Mouse (Mus musculus) kidney, postnatal 36 days (tissue): ENCODE results near the gene Nop58.
A peak's percentile ranks its signal among the peaks of the same experiment; 100 is the strongest.
"Not testable (repeated sequence)": the region's sequence is repeated elsewhere in the genome, so short reads cannot be mapped to it uniquely, and the experiment has no call there.

ENCODE experiments used
- DNase-seq, 2 experiments: peaks; one replicate each; pipeline ENCODE4 v3.0.0; 2021 to 2022; ENCODE audit warnings: mixed read lengths in 2 of 2

Gene Nop58

GRCm38 (mm10) chr1:59684819-59685755 lies at the start of gene Nop58:
TSS of gene Nop58 (plus strand) at chr1:59684971.
- peak; percentile 91 to 96 for DNase-seq

- DNase-seq = no peak
These were observed 48.4 kb upstream of the Nop58 start for GRCm38 (mm10) chr1:59636349-59636748.

GRCm38 (mm10) chr1:59638371-59638770 lies 46.4 kb upstream of the Nop58 start:
- DNase-seq = no peak

GRCm38 (mm10) chr1:59642488-59642887 lies 42.3 kb upstream of the Nop58 start:
- no peak for DNase-seq

- DNase-seq = not testable (repeated sequence)
These were observed 38.3 kb upstream of the Nop58 start for GRCm38 (mm10) chr1:59646502-59646901.

GRCm38 (mm10) chr1:59651201-59651819 lies 33.5 kb upstream of the Nop58 start:
- no peak for DNase-seq

- no peak for DNase-seq
These were observed 31.4 kb upstream of the Nop58 start for GRCm38 (mm10) chr1:59653243-59653911.

GRCm38 (mm10) chr1:59656244-59657171 lies 28.3 kb upstream of the Nop58 start:
- no peak for DNase-seq

GRCm38 (mm10) chr1:59663456-59664135 lies 21.2 kb upstream of the Nop58 start:
- DNase-seq = no peak

- DNase-seq = no peak
These were observed 15.9 kb upstream of the Nop58 start for GRCm38 (mm10) chr1:59668871-59669270.

- peak; percentile 25 to 56 for DNase-seq
These were observed 14.7 kb upstream of the Nop58 start for GRCm38 (mm10) chr1:59669962-59670630.

GRCm38 (mm10) chr1:59670641-59671168 lies 14.1 kb upstream of the Nop58 start, which contains the start of gene Sumo1:
TSS of gene Sumo1 (minus strand) at chr1:59670834.
- DNase-seq = peak; percentile 93 to 95

GRCm38 (mm10) chr1:59673661-59674060 lies 11.1 kb upstream of the Nop58 start:
- no peak for DNase-seq

GRCm38 (mm10) chr1:59683926-59684818 lies 599 bp upstream of the Nop58 start:
- DNase-seq = peak; percentile 4 to 40

- DNase-seq = peak; percentile 5 to 28
These were observed 2.7 kb downstream of the Nop58 start for GRCm38 (mm10) chr1:59687493-59687892.

- DNase-seq = no peak
These were observed 5.7 kb downstream of the Nop58 start for GRCm38 (mm10) chr1:59690467-59690866.

- DNase-seq = no peak
These were observed 13.0 kb downstream of the Nop58 start for GRCm38 (mm10) chr1:59697751-59698150.

- no peak for DNase-seq
These were observed 13.4 kb downstream of the Nop58 start for GRCm38 (mm10) chr1:59698207-59698606.

- DNase-seq = peak; percentile 9 to 51
These were observed 17.0 kb downstream of the Nop58 start for GRCm38 (mm10) chr1:59701766-59702165.

GRCm38 (mm10) chr1:59719900-59720299 lies 35.1 kb downstream of the Nop58 start:
- peak; percentile 34 to 36 for DNase-seq
